Mouse (Mus musculus) layer of hippocampus, adult 11-12 months (tissue): Measurements from ENCODE around the gene Slc4a8.

Source experiments
- DNase-seq: peaks from one replicate; pipeline ENCODE4 v3.0.0; 2022; ENCODE audit warnings: low spot score

Gene Slc4a8

DNA sequence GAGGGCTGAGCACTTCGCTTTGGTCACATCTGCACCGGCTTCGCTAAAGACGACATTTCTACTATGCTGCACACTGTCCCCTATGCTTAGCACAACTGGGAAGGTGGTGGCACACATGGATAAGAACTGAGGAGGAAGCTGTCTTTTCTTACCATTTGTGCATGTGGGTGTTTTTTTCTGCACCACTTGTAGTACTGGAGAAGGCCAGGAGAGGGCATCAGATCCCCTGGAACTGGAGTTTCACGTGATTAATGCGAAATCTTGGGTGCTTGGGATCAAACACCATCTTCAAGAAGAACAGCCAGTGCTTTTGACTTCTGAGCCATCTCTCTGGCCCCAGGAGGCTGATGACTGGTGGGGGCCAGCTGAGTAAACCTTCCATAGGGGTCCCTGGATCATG, 69.1 kb downstream of the Slc4a8 start:
- DNase-seq: no peak

DNA sequence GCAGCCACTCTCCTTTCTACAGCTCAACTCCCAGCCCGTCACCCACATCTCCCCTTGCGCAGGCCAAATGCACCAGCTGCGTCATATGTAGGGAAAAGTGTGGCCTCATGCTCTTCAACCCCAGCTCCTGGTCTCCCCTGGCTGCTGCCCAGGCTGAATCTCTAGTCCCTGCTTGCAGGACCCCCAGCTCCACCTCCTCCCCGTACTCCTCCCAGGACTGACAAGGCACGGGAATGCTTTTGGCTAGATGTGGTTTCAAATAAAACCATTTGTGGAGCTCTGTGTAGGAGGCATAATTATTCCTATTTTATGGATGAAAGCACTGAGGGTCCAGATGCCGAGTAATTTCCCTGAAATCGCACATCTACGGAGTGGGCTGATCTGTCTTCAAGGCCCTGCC, 70.6 kb downstream of the Slc4a8 start:
- peak; percentile 43 for DNase-seq

DNA sequence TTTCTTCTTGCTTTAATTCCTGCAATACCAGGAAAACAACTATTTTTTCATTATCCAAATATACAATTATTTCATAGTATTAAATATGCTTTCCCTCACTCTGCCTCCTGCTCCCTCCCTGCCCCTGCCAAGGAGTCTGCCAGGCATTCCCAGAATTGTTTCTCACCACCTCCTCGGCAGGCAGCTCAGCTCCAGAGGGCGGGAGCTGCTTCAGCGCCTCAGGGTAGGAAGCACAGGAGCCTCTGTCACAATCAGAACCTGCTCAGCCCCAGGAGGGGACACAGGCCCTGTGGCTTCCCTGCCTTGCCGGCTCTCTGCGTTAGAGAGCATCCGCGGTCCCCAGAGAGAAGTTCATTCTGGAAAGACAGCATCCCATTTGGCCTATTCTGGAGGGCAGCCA, 71.2 kb downstream of the Slc4a8 start:
- DNase-seq: no peak

DNA sequence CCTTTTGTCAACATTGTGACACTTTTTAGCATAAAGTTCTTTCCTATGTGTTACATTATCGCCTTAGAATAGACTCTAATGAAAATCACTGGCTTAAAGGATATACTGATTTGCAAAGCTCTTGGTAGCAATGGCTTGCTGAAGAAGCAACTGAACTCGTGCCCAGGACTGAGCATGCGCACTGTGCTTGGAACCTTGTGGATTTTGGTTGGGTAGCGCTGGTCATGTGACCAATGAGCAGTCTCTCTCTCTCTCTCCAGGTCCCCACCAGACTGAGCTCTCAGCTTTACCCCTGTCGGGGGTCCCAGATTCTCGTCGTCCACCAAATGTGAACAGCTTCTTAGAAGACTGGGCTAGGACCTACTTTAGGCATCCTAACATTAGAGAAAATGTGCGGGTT, 75.2 kb downstream of the Slc4a8 start:
- no peak for DNase-seq

DNA sequence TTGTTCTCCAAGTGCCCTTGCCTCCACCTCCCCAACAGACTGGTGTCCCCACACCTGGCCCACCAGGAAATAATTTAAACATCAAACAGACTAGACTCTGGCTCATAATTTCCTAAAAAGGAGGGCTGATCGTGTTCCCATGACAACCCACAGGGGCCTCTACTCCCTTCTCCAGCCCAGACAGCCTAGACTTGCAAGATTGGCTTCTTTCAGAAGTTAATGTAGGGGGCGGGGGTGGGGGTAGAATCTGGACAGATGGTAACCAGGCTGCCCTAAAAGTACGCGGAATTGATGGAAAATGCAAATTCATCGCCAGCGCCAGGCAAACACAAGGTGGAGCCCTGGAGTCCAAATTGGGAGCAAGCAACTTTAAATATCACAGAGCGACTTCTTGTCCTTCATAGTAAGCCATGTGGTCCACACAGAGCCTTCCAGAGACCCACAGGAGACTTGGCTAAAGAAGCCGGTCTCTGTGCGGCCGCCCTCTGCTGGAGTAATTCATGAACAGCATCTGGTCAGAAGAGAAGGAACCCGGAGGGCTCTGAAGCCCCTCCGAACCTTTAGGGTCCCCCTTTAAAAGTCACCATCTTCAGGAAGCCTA, 77.2 kb downstream of the Slc4a8 start:
- peak; percentile 67 for DNase-seq

DNA sequence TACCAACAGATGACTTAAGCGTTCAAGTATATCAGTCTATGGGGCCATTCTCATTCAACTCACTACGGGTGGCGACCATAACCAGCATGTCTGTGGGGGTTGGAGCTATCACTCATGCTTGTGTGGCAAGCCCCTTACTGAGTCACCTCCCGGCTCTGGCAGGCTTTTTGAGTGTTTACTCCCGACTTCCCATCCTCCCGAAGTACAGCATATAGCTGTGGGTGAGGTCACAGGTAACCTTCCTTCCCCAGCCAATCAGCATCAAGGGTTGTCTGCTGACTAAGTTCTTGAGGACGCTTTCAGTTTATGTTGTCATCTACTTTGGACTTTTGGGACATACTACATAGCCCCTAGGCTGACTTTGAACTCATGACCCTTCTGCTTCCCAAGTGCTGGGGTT, 82.8 kb downstream of the Slc4a8 start:
- DNase-seq: no peak

DNA sequence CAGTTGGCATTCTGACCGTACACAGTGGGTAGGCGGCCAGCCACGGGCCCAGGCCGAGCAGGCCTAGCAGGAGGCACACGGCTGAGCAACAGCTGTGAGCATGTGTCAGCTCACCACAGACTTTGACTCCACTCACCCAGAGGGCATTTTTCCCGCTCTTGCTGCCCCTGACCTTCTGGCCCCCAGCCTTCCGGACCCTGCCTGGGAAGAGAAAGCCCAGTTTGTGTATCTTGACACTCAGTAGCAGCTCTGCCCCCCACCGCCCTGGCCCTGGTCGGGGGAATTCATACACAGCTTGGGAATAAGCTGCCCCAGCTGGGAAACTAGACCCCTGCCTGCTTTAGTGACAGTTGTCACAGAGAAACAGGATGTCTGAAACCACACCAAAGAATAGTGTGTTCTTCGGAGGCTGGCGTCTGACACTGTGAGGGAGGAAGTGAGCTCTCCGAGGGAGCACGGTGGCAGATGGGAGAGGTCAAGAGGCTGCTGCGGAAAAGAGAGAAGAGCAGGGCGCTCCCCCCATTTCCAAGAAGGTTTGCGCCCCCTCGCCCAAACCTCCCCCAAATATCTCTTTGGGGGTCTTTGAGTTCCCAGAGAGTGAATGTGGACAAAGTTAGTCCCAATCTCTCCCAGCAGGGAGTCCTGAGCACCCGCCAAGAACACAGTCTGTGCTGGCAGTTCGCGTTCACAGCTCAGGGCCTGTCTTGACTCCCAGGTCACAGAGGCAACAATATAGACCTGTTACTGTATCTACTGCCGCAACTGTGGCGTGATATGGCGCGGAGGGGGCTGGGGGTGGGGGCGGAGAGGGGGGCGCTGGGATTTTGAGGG, 83.7 kb downstream of the Slc4a8 start:
- no peak for DNase-seq

DNA sequence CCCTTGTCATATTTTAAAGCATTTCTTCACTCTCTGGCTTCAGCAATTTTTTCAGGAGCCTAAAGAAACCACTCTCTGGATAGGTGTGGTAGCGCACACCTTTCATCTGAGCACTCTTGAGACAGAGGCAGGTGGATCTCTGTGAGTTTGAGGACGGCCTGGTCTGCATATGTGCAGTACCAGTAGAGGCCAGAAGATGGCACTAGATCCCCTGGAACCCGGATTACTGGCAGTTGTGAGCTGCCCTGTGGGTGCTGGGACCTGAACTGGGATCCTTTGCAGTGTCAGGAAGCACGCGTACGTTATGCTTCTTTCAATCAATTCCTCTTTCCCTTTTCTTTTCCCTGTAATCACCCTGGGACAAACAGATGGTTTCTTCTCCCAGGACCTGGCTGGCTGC, 85.6 kb downstream of the Slc4a8 start:
- DNase-seq: no peak

DNA sequence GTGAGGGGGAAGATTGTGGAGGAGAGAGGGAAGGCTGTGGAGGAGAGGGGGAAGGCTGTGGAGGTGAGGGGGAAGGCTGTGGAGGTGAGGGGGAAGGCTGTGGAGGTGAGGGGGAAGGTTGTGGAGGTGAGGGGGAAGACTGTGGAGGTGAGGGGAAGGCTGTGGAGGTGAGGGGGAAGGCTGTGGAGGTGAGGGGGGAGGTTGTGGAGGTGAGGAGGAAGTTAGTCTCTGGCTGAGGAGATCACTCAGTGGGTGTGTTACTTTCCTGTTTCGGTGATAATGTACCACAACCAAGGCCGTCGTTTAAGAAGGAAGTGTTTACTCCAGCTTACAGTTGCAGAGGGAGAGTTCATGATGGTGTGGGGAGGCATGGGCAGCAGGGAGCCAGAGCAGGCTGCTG, 96.0 kb downstream of the Slc4a8 start:
- no peak for DNase-seq

DNA sequence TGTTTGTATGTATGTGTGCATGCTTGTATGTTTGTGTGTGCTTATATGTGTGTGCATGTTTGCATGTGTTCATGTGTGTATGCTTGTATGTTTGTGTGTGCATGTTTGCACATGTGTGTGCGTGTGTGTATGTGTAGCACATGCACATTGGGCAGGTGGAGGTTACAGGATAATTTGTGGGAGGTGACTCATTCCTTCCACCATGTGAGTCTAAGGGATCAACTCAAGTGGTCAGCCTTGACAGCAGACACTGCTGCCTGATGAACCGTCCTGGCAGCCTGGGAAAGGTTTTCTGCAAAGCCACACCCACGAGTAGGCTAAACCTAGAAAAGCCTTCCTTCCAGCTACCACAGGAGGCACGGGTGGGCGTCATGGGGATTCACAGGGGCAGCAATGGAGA, 99.3 kb downstream of the Slc4a8 start:
- no peak for DNase-seq

DNA sequence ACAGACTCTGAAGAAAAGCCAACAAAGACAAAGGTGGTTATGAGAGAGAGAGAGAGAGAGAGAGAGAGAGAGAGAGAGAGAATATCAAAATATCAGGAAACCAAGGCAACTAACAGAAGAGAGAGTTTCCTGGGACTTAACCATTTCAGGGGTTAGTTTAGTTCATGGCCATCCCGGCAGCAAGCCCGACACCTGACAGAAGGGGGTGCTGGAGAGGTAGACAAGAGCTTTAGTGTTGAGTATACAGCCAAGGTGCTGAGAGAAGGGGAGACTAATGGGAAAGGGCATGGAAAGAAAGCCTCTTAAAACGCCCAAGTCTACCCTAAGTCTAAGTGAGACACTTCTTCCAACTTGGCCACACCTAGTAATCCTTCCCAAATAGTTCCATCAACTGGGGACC, 104.0 kb downstream of the Slc4a8 start:
- DNase-seq: no peak

DNA sequence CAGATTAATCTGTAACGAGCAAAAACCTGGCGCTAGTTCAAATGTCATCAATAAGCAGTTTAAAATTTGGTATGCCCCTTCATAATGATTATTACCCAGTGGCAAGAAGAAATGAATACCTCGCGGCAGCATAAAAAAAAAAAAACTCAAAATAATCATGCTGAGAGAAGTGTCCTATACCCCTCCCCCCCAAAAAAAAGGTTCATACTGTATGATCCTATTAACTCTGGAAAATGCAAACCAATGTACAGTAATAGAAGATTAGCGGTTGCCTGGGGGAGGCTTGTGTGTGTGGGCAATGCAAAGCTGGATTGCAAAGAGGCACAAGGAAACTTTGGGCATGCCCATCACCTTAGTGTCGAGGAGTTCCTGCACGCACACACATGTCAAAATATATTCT, 108.0 kb downstream of the Slc4a8 start, which contains the start of gene Scn8a:
Gene Scn8a (plus strand): TSS at position 301 of the 400 bp plus-strand sequence.
- no peak for DNase-seq

DNA sequence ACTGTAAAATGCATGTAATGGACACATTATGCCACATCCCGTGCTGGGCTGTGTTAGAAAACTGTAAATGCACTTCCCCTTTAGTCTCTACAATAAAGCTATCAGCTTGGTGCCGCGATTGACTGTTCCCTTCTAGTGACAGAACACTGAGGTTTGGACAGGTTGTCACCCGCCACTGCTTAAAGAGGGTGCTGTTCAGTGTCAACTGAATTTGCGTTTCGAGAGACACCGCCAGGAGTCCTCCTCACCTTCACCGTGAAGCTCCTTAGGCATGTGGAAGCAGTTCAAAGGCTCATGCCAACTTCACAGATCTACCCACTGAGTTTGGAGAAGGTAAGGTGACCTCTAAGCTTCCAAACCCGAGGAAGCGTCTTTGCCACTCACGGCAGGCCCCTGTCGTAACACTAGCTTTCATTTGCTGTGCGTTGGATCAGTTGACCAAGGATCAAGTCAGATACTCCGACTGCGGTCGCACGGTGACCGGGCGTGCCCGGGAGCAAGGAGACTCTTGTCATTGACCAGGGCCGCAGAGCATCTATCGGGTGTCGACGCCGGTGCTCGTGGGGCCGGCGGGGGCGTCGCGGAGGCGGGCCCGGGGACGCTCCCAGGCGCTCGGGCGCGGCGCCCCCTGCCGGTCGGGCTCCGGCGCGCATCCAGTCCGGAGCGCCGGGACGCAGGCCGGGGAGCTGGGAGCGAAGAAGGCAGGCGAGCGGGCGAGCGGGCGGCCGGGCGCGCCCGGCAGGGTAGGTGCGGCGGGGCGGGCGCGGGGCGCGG, 108.6 kb downstream of the Slc4a8 start:
- peak; percentile 76 for DNase-seq

DNA sequence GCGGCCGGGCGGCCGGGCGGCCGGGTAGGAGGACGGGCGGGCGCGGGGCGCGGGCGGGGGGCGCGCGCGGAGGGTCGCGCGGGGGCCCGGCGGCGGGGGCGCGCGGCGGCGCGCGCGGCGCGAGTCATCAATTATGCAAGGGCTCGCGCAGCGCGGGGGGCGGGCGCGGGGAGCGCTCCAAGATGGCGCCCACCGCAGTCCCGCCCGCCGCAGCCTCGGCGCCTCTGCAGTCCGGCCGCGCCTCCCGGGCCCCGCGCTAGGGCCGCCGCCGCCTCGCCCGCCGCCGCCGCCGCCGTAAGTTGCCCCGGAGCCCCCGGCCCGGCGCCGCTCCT, 109.2 kb downstream of the Slc4a8 start:
- no peak for DNase-seq

DNA sequence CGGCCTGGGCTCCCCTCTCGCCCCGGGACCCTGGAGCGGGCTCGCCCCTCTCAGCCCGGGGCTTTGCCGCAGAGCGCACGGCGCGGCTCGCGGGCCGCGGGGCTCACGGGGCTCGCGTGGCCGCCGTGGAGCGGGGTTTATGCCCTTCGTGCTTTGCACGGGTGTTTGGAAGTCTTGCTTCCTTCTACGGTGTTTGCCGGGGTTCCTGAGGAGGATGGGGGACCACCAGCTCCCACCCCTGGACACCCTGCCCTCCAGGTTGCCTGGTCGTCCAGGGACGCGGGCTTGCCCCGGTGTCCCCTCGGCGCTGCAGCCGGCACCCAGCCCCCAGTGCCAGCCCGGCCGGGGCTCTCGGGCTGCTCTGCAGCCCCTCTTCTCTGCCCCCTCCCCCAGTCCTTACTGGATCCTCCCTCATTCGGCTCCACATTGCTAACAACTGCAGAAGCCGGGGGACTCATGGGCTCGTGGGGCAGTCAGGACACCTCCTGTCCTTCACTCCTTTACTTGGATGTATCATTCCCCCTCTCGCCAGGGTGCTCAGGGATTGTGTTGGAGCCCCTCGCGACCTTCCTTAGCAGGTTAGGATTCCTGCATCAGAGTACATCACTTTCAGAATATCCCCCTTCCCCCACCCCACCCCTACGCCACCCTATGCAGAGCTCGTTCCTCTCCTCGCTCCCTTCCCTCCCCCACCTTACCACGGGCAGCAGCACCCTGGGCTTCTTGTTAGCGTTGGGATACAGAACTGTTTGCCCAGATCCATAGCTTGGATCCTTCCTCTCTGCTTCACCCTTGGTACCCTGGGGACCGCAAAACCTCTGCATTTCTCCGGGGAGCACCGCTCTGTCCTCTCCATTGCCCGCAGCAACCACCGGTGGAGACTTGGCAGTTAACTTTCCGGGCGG, 109.8 kb downstream of the Slc4a8 start:
- no peak for DNase-seq

DNA sequence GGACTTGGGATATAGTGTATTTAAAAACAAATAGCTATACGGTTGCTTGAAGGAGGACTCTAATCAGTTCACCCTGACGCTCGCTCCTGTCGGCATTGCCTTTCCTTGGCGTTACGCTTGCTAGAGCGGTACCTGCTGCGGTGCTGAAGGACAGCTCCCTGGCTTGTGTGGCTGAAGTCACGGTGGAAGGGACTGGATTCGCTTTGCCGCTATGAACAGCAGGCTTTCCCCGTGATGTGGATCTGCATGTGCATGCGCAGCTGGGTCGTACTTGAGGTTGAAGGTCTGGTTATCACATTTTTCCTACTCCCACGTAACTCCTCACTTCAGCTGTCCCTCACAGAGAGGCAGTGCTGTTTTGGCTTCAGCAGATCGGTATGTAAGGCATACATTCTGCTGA, 111.6 kb downstream of the Slc4a8 start:
- peak; percentile 45 for DNase-seq
